Mouse (Mus musculus): Measurements from ENCODE around the gene Myrfl. TPM values are rescaled to one million over a fixed set of nuclear protein-coding genes. Genes with fewer than 3 reads are reported as not detected.

The Myrfl gene
- polyA plus RNA-seq, 1 experiment: 22.8 TPM

DNA sequence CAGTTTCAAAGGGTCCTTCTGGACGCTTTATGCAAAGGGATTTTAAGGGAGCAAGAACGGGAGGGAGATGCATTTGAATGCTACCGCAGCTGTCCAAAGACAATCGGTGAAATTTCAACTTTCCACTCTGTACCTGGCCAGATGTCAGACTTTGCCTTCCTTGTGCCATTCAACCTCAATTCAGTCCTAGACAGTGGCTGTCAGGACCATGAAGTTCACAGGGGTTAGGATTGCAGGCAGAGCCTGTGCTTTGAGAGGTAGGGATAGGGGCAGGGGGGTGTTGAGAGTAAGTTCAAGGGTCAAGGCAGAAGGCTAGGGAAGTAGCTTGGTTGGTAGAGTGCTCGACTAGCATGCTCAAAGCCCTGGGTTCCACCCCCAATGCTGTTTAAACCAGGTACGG is 25.9 kb downstream of the Myrfl start:
- peaks cover 28% of the 10 kb centered on the region for H3K4me1 ChIP-seq (ENCODE audit: control insufficient read depth, insufficient read depth, insufficient read length, low read length)
- no peak for TF ChIP-seq POLR2A (IDR thresholded peaks at IDR 0.05; ENCODE audit: low read depth, low read length)
- TF ChIP-seq CTCF (IDR thresholded peaks at IDR 0.05; ENCODE audit: extremely low read depth, insufficient read length, insufficient replicate concordance, low read depth, low read length): no peak
- 90% methylated on average over 6 of the region's 6 CpGs for WGBS
- H3K36me3 ChIP-seq (ENCODE audit: control insufficient read depth, insufficient read depth, low read length): no peaks in the 10 kb centered on the region
- H3K4me3 ChIP-seq (ENCODE audit: low read depth, low read length): no peak overlapping the region
- H3K27me3 ChIP-seq (ENCODE audit: control insufficient read depth, insufficient read depth, low read length): no peaks in the 10 kb centered on the region
- no peak overlapping the region for H3K27ac ChIP-seq (ENCODE audit: insufficient read depth, low read depth, low read length)

- no peaks in the 10 kb centered on the region for H3K27me3 ChIP-seq (ENCODE audit: control insufficient read depth, insufficient read depth, low read length)
- WGBS: 91% methylated on average over 11 of the region's 11 CpGs
- H3K27ac ChIP-seq (ENCODE audit: insufficient read depth, low read depth, low read length): no peak overlapping the region
- peaks cover 3% of the 10 kb centered on the region for H3K36me3 ChIP-seq (ENCODE audit: control insufficient read depth, insufficient read depth, low read length)
- H3K4me1 ChIP-seq (ENCODE audit: control insufficient read depth, insufficient read depth, insufficient read length, low read length): no peaks in the 10 kb centered on the region
- TF ChIP-seq POLR2A (IDR thresholded peaks at IDR 0.05; ENCODE audit: low read depth, low read length): no peak
- no peak for TF ChIP-seq CTCF (IDR thresholded peaks at IDR 0.05; ENCODE audit: extremely low read depth, insufficient read length, insufficient replicate concordance, low read depth, low read length)
- no peak overlapping the region for H3K4me3 ChIP-seq (ENCODE audit: low read depth, low read length)
Measured at GRCm38 (mm10) chr10:116853159-116853845, 43.4 kb downstream of the Myrfl start.

GRCm38 (mm10) chr10:116848749-116849473 is 47.8 kb downstream of the Myrfl start:
- 48% methylated on average over 22 of the region's 22 CpGs for WGBS
- Histone ChIP-seq H3K36me3 (ENCODE audit: control insufficient read depth, insufficient read depth, low read length) (peaks cover 25% of the 10 kb centered on the region), H3K4me3 (ENCODE audit: low read depth, low read length) (no peak overlapping the region), H3K4me1 (ENCODE audit: control insufficient read depth, insufficient read depth, insufficient read length, low read length) (no peaks in the 10 kb centered on the region), H3K27ac (ENCODE audit: insufficient read depth, low read depth, low read length) (no peak overlapping the region), H3K27me3 (ENCODE audit: control insufficient read depth, insufficient read depth, low read length) (no peaks in the 10 kb centered on the region)
- TF ChIP-seq POLR2A (IDR thresholded peaks at IDR 0.05; ENCODE audit: low read depth, low read length) (no peak), CTCF (IDR thresholded peaks at IDR 0.05; ENCODE audit: extremely low read depth, insufficient read length, insufficient replicate concordance, low read depth, low read length) (peak; percentile 92)

- H3K36me3 ChIP-seq (ENCODE audit: control insufficient read depth, insufficient read depth, low read length): peaks cover 26% of the 10 kb centered on the region
- TF ChIP-seq POLR2A (IDR thresholded peaks at IDR 0.05; ENCODE audit: low read depth, low read length) (no peak), CTCF (IDR thresholded peaks at IDR 0.05; ENCODE audit: extremely low read depth, insufficient read length, insufficient replicate concordance, low read depth, low read length) (no peak)
- H3K27ac ChIP-seq (ENCODE audit: insufficient read depth, low read depth, low read length): no peak overlapping the region
- H3K27me3 ChIP-seq (ENCODE audit: control insufficient read depth, insufficient read depth, low read length): no peaks in the 10 kb centered on the region
- 83% methylated on average over 3 of the region's 3 CpGs for WGBS
- H3K4me3 ChIP-seq (ENCODE audit: low read depth, low read length): no peak overlapping the region
- no peaks in the 10 kb centered on the region for H3K4me1 ChIP-seq (ENCODE audit: control insufficient read depth, insufficient read depth, insufficient read length, low read length)
Measured at GRCm38 (mm10) chr10:116841551-116841950, 55.2 kb downstream of the Myrfl start.

GRCm38 (mm10) chr10:116830676-116831075 is 66.0 kb downstream of the Myrfl start:
- WGBS: 92% methylated on average over 6 of the region's 6 CpGs
- no peaks in the 10 kb centered on the region for H3K27me3 ChIP-seq (ENCODE audit: control insufficient read depth, insufficient read depth, low read length)
- H3K4me3 ChIP-seq (ENCODE audit: low read depth, low read length): no peak overlapping the region
- H3K4me1 ChIP-seq (ENCODE audit: control insufficient read depth, insufficient read depth, insufficient read length, low read length): no peaks in the 10 kb centered on the region
- TF ChIP-seq CTCF (IDR thresholded peaks at IDR 0.05; ENCODE audit: extremely low read depth, insufficient read length, insufficient replicate concordance, low read depth, low read length) (no peak), POLR2A (IDR thresholded peaks at IDR 0.05; ENCODE audit: low read depth, low read length) (no peak)
- no peak overlapping the region for H3K27ac ChIP-seq (ENCODE audit: insufficient read depth, low read depth, low read length)
- H3K36me3 ChIP-seq (ENCODE audit: control insufficient read depth, insufficient read depth, low read length): peaks cover 61% of the 10 kb centered on the region

GRCm38 (mm10) chr10:116828099-116828498 is 68.6 kb downstream of the Myrfl start:
- Histone ChIP-seq H3K4me3 (ENCODE audit: low read depth, low read length) (no peak overlapping the region), H3K36me3 (ENCODE audit: control insufficient read depth, insufficient read depth, low read length) (peaks cover 56% of the 10 kb centered on the region), H3K27ac (ENCODE audit: insufficient read depth, low read depth, low read length) (no peak overlapping the region), H3K27me3 (ENCODE audit: control insufficient read depth, insufficient read depth, low read length) (no peaks in the 10 kb centered on the region), H3K4me1 (ENCODE audit: control insufficient read depth, insufficient read depth, insufficient read length, low read length) (no peaks in the 10 kb centered on the region)
- no peak for TF ChIP-seq POLR2A (IDR thresholded peaks at IDR 0.05; ENCODE audit: low read depth, low read length)
- TF ChIP-seq CTCF (IDR thresholded peaks at IDR 0.05; ENCODE audit: extremely low read depth, insufficient read length, insufficient replicate concordance, low read depth, low read length): no peak
- 64% methylated on average over 4 of the region's 4 CpGs for WGBS

- H3K4me3 ChIP-seq (ENCODE audit: low read depth, low read length): no peak overlapping the region
- H3K36me3 ChIP-seq (ENCODE audit: control insufficient read depth, insufficient read depth, low read length): peaks cover 56% of the 10 kb centered on the region
- WGBS: 82% methylated on average over 11 of the region's 11 CpGs
- no peak overlapping the region for H3K27ac ChIP-seq (ENCODE audit: insufficient read depth, low read depth, low read length)
- no peaks in the 10 kb centered on the region for H3K4me1 ChIP-seq (ENCODE audit: control insufficient read depth, insufficient read depth, insufficient read length, low read length)
- TF ChIP-seq POLR2A (IDR thresholded peaks at IDR 0.05; ENCODE audit: low read depth, low read length) (no peak), CTCF (IDR thresholded peaks at IDR 0.05; ENCODE audit: extremely low read depth, insufficient read length, insufficient replicate concordance, low read depth, low read length) (no peak)
- no peaks in the 10 kb centered on the region for H3K27me3 ChIP-seq (ENCODE audit: control insufficient read depth, insufficient read depth, low read length)
Measured at GRCm38 (mm10) chr10:116827306-116827705, 69.4 kb downstream of the Myrfl start.

Measured in small intestine, adult 2 months (tissue).